Mouse (Mus musculus) ovary, postnatal 14 days (tissue): ENCODE results near the gene Slc25a26.
A peak's percentile ranks its signal among the peaks of the same experiment; 100 is the strongest.

Experiments
- DNase-seq: peaks from one replicate; pipeline ENCODE4 v3.0.0; 2022; ENCODE audit warnings: low spot score

The Slc25a26 gene

DNA sequence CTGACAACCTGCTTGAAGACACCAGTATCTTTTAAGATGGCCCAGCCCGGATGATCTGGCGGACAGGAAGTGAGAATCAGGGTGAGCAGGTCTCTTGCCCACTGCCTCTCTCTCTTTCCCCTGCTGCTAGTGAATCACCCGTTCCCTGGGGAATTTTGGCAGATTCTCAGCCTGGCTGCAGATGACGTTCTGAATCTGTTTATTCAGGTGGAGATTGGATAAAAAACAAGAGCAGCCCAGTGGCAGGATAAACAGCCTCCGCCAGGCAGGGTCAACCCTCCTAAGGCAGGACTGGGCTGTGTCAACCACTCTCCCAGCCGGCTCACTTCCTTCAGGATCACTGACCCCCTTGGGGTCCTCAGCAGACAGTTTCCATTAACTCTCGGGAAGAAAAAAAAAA is 140.2 kb downstream of the Slc25a26 start:
- DNase-seq, result no peak

- DNase-seq, result no peak
These were observed 141.9 kb downstream of the Slc25a26 start for GRCm38 (mm10) chr6:94642048-94642447.

DNA sequence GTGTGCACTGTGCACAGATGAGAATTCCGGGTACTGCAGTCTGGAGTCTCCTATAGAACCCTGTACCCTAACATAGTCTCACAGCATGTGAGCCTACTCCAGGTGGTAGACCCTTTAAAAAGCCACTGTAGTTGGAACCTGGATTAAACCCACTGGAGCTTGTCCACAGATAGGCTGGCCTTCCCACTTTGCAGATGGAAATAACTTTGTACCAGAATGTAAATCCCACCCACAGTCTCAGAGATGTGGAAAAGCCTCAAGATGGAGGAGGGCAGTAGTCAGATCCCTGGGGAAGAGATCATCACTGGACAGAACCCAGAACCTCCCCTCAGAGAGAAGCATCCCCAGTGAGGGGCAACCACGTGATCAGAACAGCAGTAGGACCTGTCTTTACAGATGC is 143.9 kb downstream of the Slc25a26 start:
- DNase-seq, result no peak

- DNase-seq, result no peak
These were observed 144.5 kb downstream of the Slc25a26 start for GRCm38 (mm10) chr6:94644641-94645040.

DNA sequence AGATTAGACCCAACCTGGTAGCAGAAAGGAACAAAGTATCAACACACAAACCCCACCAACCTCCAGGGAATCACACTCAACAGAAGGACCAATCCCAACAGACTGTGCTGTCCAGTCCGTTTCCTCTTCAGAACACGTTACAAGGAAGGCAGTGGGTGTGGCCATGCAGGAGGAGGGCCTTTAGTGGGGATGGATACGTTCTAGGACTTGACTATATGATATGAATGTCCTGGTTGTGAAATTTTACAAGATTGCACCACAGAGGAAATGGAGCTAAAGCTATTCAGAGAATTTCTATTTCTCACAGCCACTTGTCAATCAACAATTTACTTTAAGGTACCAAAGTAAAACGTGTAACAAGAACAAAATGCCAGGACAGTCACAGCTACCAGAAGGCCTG is 145.6 kb downstream of the Slc25a26 start:
- no peak for DNase-seq

DNA sequence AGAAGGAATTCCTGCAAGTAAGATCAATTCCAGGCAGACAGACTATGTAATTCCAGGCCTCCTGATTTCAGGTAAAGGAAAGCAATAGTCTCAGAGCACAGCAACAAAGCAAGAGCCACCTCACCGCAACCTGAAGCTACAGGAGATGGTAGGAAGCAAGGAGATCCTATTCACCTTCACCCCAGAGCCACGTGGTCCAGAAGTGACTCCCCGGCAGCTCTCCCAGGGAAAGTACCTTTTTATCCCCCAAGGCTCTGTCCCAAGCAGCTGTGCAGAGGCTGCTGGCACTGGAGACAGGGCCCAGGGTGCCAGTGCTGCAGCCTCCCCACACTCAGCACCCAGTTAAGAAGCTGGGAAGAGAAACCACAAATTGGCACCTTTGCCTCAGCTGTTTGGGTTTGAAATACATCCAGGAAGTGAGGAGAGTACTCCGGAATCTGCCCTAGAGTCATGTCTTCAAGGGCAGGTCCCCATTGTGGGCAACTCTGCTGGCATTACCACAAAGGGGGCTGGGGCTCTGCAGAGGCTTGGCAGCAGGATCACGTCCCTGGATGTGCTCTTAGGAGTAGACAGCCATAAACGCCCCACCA is 146.2 kb downstream of the Slc25a26 start:
- no peak for DNase-seq

DNA sequence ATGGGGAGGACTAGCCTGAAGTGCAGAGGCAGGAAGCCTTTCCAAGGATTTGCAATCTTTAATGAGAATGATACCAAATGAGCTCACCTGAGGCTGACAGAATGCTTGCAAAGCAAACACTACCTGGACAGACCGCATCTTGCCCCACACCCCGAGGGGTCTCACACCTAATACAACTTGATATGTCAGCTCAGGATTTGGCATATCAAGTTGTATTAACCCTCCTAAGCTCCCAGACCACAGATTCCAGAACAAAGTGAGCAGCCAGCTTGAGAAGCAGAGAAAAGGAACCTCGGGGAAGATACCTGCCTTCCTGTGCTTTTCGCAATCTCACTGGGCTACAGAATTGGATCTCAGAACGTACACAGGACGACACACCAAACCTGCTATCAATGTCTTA is 146.8 kb downstream of the Slc25a26 start:
- DNase-seq, result no peak

- peak; percentile 29 for DNase-seq
These were observed 147.7 kb downstream of the Slc25a26 start for GRCm38 (mm10) chr6:94647574-94648430.

DNA sequence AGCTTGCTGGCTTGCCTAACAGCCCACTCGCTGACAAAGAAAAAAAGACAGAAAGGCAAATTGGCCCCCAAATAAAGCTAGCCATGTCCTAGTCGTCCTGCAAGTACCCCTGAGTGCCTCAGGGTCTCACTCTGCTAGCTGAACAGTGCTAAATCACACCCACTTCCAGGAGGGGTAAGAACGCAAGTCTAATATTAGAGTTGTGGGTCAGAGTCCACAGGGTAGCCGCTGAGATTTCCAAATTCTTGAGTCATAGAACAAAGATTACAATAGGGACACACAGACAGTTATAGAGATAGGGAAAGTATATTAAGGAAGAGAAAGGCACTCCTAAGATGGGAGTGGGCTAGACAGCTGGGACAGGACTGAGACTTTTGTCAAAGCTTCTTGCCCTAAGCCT is 148.4 kb downstream of the Slc25a26 start:
- DNase-seq, result no peak

DNA sequence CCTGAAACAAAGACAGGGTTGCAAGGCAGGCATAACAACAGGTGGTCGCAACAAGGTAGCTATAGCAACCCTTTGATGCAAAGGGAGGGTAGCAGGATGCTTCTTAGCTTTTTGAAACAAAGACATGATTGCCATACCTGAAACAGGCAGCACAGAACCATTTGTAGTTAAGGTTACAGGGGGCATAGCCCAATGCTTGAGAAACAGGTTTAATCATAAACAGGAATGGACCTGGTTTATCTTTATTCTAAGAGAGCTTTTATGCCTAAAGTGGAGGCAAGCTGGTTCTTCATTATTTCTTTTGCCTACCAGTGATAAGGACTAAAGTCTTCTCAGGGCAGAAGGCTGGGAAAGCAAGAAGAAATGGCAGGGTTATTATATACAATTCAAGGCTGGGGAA is 149.5 kb downstream of the Slc25a26 start:
- no peak for DNase-seq

GRCm38 (mm10) chr6:94651541-94651940 is 151.4 kb downstream of the Slc25a26 start:
- no peak for DNase-seq

- no peak for DNase-seq
These were observed 152.6 kb downstream of the Slc25a26 start for GRCm38 (mm10) chr6:94652659-94653213.

- DNase-seq, result no peak
These were observed 153.5 kb downstream of the Slc25a26 start for GRCm38 (mm10) chr6:94653388-94654316.
